Mouse (Mus musculus) spleen, adult 18-20 months (tissue): ENCODE measurements around the gene Extl1.
"Not testable (repeated sequence)": the region's sequence is repeated elsewhere in the genome, so short reads cannot be mapped to it uniquely, and the experiment has no call there.

ENCODE experiments used
- DNase-seq, 2 experiments: peaks; one replicate each; pipeline ENCODE4 v3.0.0; 2022; ENCODE audit warnings: mixed read lengths in 2 of 2

Gene Extl1

GRCm38 (mm10) chr4:134350641-134351040 is 33.0 kb downstream of the Extl1 start:
- DNase-seq = no peak

GRCm38 (mm10) chr4:134349829-134350228 is 33.8 kb downstream of the Extl1 start:
- DNase-seq = no peak

DNA sequence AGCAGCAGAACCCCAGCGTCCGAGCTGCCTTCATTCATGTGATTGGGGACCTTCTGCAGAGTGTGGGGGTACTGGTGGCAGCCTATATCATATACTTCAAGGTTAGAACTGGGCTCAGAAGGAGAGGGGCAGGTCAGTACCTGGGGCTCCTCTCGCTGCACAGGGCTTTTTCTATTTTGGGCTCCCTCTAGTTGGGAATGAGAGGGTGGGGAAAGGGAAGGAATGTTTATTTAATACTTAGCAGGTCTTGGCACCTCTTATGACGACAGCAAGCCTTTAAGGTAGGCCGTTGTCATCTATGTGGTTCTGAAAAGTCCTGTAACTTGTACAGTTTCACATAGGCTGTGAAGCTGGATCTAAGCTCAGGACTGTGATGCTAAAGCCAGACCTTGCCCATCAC is 35.1 kb downstream of the Extl1 start:
- DNase-seq = no peak

GRCm38 (mm10) chr4:134348078-134348477 is 35.6 kb downstream of the Extl1 start:
- no peak for DNase-seq

DNA sequence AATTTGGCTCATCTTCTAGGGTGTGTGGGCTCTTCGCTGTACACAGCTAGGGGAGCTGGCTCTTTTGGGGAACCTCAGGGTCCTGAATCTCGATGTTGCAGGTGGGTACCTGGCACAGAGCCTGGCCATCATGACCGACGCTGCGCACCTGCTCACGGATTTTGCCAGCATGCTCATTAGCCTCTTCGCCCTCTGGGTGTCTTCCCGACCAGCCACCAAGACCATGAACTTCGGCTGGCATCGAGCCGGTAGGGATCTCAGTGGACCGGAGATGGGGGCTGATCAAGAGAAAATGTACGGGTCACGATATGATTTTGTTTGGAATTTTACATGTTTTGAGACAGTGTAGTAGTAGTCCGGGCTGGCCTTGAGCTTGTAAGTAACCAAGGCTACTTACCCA is 37.8 kb downstream of the Extl1 start:
- DNase-seq = no peak

GRCm38 (mm10) chr4:134344620-134345019 is 39.0 kb downstream of the Extl1 start:
- DNase-seq = no peak

GRCm38 (mm10) chr4:134343071-134344031 is 40.3 kb downstream of the Extl1 start, which contains the start of gene Slc30a2:
TSS of gene Slc30a2 (plus strand) at chr4:134343181.
- DNase-seq = no peak

- no peak for DNase-seq
Measured at GRCm38 (mm10) chr4:134342213-134342779, 41.4 kb downstream of the Extl1 start.

DNA sequence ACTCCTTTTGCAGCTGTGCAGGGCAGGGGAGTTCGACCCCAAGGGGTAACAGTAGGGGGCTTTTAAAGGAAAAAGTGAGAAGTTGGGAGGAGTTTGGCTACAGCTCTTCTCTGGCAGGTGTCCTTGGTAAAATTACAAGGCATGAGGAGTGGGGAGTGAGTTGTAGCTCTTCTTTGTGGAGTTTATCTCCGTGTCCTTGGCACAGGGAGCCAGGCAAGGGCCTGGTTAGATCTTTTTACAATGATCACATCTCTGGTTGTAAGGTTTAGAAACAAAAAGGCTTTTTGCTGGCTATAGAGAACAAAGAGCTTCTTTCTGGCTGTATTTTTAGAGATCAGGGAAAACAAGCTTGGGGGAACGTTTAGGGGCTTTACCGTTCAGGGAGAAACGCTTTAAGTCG is 42.4 kb downstream of the Extl1 start:
- DNase-seq = not testable (repeated sequence)

- DNase-seq = no peak
Measured at GRCm38 (mm10) chr4:134330281-134330680, 53.4 kb downstream of the Extl1 start.

DNA sequence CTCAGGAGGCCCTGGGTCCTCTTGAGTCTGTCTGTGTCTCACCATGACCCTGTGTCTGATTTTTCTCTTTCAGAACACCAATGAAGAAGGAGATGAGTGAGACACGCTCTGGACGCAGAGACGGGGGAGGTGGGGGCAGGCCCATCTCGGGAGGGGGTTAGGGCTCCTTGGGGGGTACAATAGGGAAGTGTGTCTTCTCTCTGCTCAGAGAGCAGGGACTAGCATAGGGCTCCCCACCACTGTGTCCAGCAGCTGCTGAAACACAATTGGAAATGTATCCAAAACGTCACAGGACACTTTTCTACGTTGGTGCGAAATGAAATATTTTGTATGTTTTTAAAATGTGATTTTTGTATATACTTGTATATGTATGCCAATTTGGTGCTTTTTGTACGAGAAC is 54.8 kb downstream of the Extl1 start:
- DNase-seq = no peak

- DNase-seq = no peak
Measured at GRCm38 (mm10) chr4:134328151-134328550, 55.5 kb downstream of the Extl1 start.

DNA sequence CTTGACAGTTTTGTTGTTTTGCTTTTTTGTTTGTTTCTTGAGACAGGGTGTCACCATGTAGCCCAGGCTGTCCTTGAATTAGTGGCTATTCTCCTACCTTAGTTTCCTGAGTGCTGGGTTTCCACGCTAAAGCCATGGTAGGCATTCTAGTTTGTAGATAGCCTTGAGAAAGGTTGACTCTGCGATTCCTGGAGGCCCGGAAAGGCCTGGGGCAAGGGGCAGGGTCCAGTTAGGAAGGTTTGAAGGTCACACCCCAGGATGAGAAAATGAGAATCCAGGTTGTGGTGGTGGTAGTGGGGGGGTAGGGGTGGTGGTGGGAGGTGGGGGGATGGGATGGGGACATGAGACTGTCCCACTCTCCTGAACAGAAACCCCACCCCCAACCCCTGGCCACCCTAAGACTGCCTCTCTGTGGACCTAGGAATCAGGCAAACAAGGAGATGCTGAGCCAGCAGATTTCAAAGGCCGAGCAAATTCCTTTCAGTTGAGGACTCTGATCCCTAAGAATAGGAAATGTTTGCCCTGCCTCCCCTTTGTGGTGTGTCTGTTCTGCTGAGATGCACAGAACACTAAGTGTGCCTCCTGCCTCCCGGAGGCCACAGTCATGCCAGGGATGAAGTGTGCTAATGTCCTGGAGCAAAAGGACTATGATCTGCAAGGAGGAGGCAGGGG is 56.7 kb downstream of the Extl1 start:
- no peak for DNase-seq

DNA sequence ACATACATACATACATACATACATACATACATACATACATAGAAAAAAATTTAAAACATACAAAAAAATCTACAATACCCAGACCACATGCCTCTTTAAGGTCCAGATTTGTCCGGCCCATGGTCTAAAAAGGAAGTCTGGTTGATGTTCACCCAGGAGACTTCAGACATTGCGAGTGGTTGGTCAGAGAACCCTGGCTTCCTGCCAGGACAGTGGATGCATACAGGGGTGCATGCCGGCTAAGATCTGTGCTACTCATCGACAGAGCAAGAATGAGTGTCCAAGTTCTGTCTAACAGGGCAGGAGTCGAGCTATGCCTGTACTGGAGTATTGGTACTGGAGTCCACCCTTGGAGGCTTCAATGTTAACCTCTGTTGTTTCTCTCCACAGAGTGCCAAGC is 59.0 kb downstream of the Extl1 start:
- no peak for DNase-seq

DNA sequence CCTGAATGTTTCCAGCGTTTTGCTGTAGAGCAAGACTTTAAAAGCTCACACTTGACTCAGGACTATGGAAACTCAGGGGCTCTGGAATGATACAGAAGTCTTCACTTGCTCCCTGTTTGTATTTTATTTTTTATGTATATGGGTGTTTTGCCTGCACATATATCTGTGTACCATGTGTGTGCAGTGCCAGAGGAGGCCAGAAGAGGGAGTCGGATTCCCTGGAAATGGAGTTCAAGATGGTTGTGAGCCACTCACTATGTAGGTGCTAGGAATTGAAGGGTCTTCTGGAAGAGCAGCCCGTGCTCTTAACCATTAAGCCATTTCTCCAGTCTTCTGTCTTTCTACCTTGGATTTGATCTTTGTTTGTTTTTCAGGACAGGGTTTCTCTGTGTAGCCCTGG is 62.1 kb downstream of the Extl1 start:
- DNase-seq = no peak

- no peak for DNase-seq
Measured at GRCm38 (mm10) chr4:134319674-134320073, 64.0 kb downstream of the Extl1 start.

DNA sequence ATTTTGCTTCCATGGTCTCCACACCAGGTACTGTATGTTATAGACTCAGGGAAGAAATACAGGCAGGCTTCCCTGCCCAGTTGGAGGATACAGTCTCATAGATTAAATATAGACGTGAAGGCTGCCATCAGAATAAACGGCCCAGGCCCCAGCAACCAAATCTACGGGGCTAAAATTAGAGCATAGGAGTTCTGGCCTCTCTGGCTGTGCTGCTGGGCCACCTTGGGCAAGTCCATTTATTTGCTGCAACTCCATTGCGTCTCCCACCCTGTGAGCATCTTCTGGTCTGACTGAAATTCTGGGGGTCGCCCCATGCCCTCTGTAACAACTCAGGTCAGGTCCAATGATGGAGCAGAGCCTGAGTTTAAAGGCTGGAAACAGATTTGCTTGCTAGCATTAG is 64.6 kb downstream of the Extl1 start:
- DNase-seq = no peak

DNA sequence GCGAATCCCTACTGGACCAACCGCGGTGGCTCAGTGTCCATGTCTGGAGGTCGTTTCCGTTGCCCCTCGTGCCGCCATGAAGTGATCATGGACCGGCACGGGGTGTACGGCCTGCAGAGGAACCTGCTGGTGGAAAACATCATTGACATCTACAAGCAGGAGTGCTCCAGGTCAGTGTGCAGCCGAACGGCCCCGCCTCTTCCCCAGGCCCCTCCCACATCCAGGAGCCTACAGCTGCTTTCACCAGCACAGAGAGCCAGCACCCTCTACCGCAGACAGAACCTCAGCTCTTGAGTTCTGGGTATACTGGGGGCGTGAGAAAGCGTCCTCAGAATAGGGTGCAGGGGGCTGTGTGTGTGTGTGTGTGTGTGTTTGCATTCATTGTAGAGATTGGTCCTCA is 67.3 kb downstream of the Extl1 start:
- DNase-seq = no peak

- DNase-seq = no peak
Measured at GRCm38 (mm10) chr4:134315470-134315869, 68.2 kb downstream of the Extl1 start.

DNA sequence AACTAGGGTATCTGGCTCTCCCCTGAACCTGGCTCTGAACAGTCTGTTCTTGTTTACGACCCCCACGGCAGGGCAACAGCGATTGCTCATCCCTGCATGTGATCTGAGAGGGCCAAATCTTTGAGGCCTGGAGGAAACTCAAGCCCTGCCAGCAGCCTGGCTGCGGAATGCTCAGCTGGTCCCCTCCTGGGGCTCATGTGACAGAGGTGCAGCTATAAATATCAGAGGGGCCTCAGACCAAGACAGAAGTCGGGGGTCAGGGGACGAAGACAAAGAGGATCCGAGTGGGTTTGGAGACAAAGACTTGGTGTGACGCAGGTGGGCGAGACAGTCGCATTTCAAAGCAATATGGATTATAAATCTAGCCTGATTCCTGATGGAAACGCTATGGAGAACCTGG is 68.8 kb downstream of the Extl1 start, which contains the start of gene Trim63:
Gene Trim63 (plus strand): TSS at position 245 of the 400 bp plus-strand sequence.
- no peak for DNase-seq

DNA sequence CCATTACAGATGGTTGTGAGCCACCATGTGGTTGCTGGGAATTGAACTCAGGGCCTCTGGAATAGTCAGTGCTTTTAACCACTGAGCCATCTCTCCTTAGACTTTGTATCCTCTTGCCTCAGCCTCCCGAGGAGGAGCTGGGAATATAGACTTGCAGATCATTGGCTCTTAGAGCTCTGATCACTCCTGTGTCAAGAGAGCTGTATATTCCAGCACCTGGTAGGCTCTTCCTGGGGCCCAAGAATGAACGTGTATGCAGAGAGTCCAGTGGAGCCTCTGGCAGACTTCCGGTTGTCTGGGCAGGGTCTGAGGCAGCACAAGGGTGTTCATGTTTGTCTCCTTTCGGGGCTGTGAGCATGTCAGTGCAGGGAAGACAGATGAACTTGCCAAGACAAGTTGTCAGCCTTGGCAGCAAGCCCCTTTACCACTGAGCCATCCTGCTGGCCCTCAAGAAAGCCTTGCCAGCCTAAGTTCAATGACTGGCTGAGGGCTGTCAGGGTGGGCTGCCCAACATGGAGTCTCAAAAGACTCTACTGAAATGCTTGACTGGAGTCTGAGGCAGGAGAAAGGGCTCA is 69.5 kb downstream of the Extl1 start:
- DNase-seq = no peak

DNA sequence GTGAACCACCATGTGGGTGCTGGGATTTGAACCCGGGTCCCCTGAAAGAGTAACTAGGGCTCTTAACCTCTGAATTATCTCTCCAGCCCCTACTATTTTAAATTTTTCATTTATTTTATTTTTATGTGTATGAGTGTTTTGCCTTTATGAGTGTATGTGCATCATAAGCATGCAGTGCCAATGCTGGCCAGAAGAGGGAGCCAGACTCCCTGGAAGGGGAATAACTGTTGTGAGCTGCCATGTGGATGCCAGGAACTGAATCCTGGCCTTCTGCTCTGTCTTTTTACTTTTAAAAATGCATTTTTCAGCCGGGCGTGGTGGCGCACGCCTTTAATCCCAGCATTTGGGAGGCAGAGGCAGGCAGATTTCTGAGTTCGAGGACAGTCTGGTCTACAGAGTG is 70.7 kb downstream of the Extl1 start:
- no peak for DNase-seq

GRCm38 (mm10) chr4:134312341-134312740 is 71.3 kb downstream of the Extl1 start:
- DNase-seq = no peak
